Mouse (Mus musculus): ENCODE measurements at regions not wholly inside any gene's neighbourhood (a gene's known extent, or its start where the extent isn't known, plus 50 kb on each side); places are given as distances from the start of the nearest gene placed in this dataset.

- no peak overlapping the region for H3K4me2 ChIP-seq
- H3K27me3 ChIP-seq (replicated peaks; ENCODE audit: control insufficient read depth, insufficient read depth, low read length) = no peaks in the 10 kb centered on the region
- DNase-seq (ENCODE audit: low spot score) = no peak
- no peaks in the 10 kb centered on the region for H3K36me3 ChIP-seq (ENCODE audit: control insufficient read depth, insufficient read depth, low read length)
- no peaks in the 10 kb centered on the region for H3K4me1 ChIP-seq (replicated peaks; ENCODE audit: control insufficient read depth, insufficient read depth, low read length)
- ATAC-seq (replicated peaks; ENCODE audit: low FRiP score) = no peak
- H3K27ac ChIP-seq (ENCODE audit: low read depth, low read length) = no peak overlapping the region
- H3K9ac ChIP-seq (ENCODE audit: low read depth, low read length) = no peak overlapping the region
- 67% methylated on average over 9 of the region's 9 CpGs for WGBS
- H3K4me3 ChIP-seq (ENCODE audit: low read depth, low read length) = no peak overlapping the region
- H3K9me3 ChIP-seq (ENCODE audit: control insufficient read depth, low read length) = no peaks in the 10 kb centered on the region
Measured at GRCm38 (mm10) chr3:34231593-34232328, 150.6 kb upstream of the Dnajc19 start.

- Histone ChIP-seq H3K27ac (ENCODE audit: low read depth, low read length) (no peak overlapping the region), H3K36me3 (ENCODE audit: control insufficient read depth, insufficient read depth, low read length) (no peaks in the 10 kb centered on the region), H3K4me2 (no peak overlapping the region), H3K4me1 (replicated peaks; ENCODE audit: control insufficient read depth, insufficient read depth, low read length) (no peaks in the 10 kb centered on the region), H3K27me3 (replicated peaks; ENCODE audit: control insufficient read depth, insufficient read depth, low read length) (no peaks in the 10 kb centered on the region), H3K9me3 (ENCODE audit: control insufficient read depth, low read length) (no peaks in the 10 kb centered on the region), H3K9ac (ENCODE audit: low read depth, low read length) (no peak overlapping the region), H3K4me3 (ENCODE audit: low read depth, low read length) (no peak overlapping the region)
- DNase-seq (ENCODE audit: low spot score) = no peak
- ATAC-seq (replicated peaks; ENCODE audit: low FRiP score) = no peak
- WGBS = 86% methylated on average over 10 of the region's 10 CpGs
Measured at GRCm38 (mm10) chr3:34222291-34222690, 141.2 kb upstream of the Dnajc19 start.

GRCm38 (mm10) chr3:34219741-34220310 is 138.7 kb upstream of the Dnajc19 start:
- no peaks in the 10 kb centered on the region for H3K9me3 ChIP-seq (ENCODE audit: control insufficient read depth, low read length)
- H3K27ac ChIP-seq (ENCODE audit: low read depth, low read length) = no peak overlapping the region
- no peak overlapping the region for H3K4me2 ChIP-seq
- H3K36me3 ChIP-seq (ENCODE audit: control insufficient read depth, insufficient read depth, low read length) = no peaks in the 10 kb centered on the region
- no peaks in the 10 kb centered on the region for H3K27me3 ChIP-seq (replicated peaks; ENCODE audit: control insufficient read depth, insufficient read depth, low read length)
- no peak overlapping the region for H3K9ac ChIP-seq (ENCODE audit: low read depth, low read length)
- WGBS = 83% methylated on average over 10 of the region's 10 CpGs
- H3K4me3 ChIP-seq (ENCODE audit: low read depth, low read length) = no peak overlapping the region
- no peaks in the 10 kb centered on the region for H3K4me1 ChIP-seq (replicated peaks; ENCODE audit: control insufficient read depth, insufficient read depth, low read length)
- no peak for ATAC-seq (replicated peaks; ENCODE audit: low FRiP score)
- DNase-seq (ENCODE audit: low spot score) = no peak

GRCm38 (mm10) chr3:34219096-34219495 is 138.0 kb upstream of the Dnajc19 start:
- no peak for DNase-seq (ENCODE audit: low spot score)
- no peak overlapping the region for H3K9ac ChIP-seq (ENCODE audit: low read depth, low read length)
- H3K9me3 ChIP-seq (ENCODE audit: control insufficient read depth, low read length) = no peaks in the 10 kb centered on the region
- WGBS = 74% methylated on average over 2 of the region's 2 CpGs
- no peak for ATAC-seq (replicated peaks; ENCODE audit: low FRiP score)
- H3K4me1 ChIP-seq (replicated peaks; ENCODE audit: control insufficient read depth, insufficient read depth, low read length) = no peaks in the 10 kb centered on the region
- H3K27ac ChIP-seq (ENCODE audit: low read depth, low read length) = no peak overlapping the region
- no peak overlapping the region for H3K4me3 ChIP-seq (ENCODE audit: low read depth, low read length)
- no peaks in the 10 kb centered on the region for H3K27me3 ChIP-seq (replicated peaks; ENCODE audit: control insufficient read depth, insufficient read depth, low read length)
- no peak overlapping the region for H3K4me2 ChIP-seq
- no peaks in the 10 kb centered on the region for H3K36me3 ChIP-seq (ENCODE audit: control insufficient read depth, insufficient read depth, low read length)

GRCm38 (mm10) chr3:34217911-34218310 is 136.8 kb upstream of the Dnajc19 start:
- H3K36me3 ChIP-seq (ENCODE audit: control insufficient read depth, insufficient read depth, low read length) = no peaks in the 10 kb centered on the region
- no peak for ATAC-seq (replicated peaks; ENCODE audit: low FRiP score)
- no peak overlapping the region for H3K4me3 ChIP-seq (ENCODE audit: low read depth, low read length)
- H3K9me3 ChIP-seq (ENCODE audit: control insufficient read depth, low read length) = no peaks in the 10 kb centered on the region
- no peak for DNase-seq (ENCODE audit: low spot score)
- WGBS = 70% methylated on average over 4 of the region's 4 CpGs
- H3K27ac ChIP-seq (ENCODE audit: low read depth, low read length) = no peak overlapping the region
- no peak overlapping the region for H3K4me2 ChIP-seq
- H3K4me1 ChIP-seq (replicated peaks; ENCODE audit: control insufficient read depth, insufficient read depth, low read length) = no peaks in the 10 kb centered on the region
- H3K27me3 ChIP-seq (replicated peaks; ENCODE audit: control insufficient read depth, insufficient read depth, low read length) = no peaks in the 10 kb centered on the region
- H3K9ac ChIP-seq (ENCODE audit: low read depth, low read length) = no peak overlapping the region

GRCm38 (mm10) chr3:34214233-34214632 is 133.1 kb upstream of the Dnajc19 start:
- H3K27me3 ChIP-seq (replicated peaks; ENCODE audit: control insufficient read depth, insufficient read depth, low read length) = no peaks in the 10 kb centered on the region
- H3K4me3 ChIP-seq (ENCODE audit: low read depth, low read length) = no peak overlapping the region
- no peaks in the 10 kb centered on the region for H3K36me3 ChIP-seq (ENCODE audit: control insufficient read depth, insufficient read depth, low read length)
- DNase-seq (ENCODE audit: low spot score) (no peak), ATAC-seq (replicated peaks; ENCODE audit: low FRiP score) (no peak)
- no peaks in the 10 kb centered on the region for H3K9me3 ChIP-seq (ENCODE audit: control insufficient read depth, low read length)
- H3K27ac ChIP-seq (ENCODE audit: low read depth, low read length) = no peak overlapping the region
- no peak overlapping the region for H3K9ac ChIP-seq (ENCODE audit: low read depth, low read length)
- no peak overlapping the region for H3K4me2 ChIP-seq
- H3K4me1 ChIP-seq (replicated peaks; ENCODE audit: control insufficient read depth, insufficient read depth, low read length) = no peaks in the 10 kb centered on the region
- WGBS = 80% methylated on average over 6 of the region's 6 CpGs

- Histone ChIP-seq H3K9me3 (ENCODE audit: control insufficient read depth, low read length) (no peaks in the 10 kb centered on the region), H3K27me3 (replicated peaks; ENCODE audit: control insufficient read depth, insufficient read depth, low read length) (no peaks in the 10 kb centered on the region), H3K4me1 (replicated peaks; ENCODE audit: control insufficient read depth, insufficient read depth, low read length) (no peaks in the 10 kb centered on the region), H3K36me3 (ENCODE audit: control insufficient read depth, insufficient read depth, low read length) (no peaks in the 10 kb centered on the region), H3K4me3 (ENCODE audit: low read depth, low read length) (no peak overlapping the region), H3K4me2 (no peak overlapping the region), H3K9ac (ENCODE audit: low read depth, low read length) (no peak overlapping the region), H3K27ac (ENCODE audit: low read depth, low read length) (no peak overlapping the region)
- ATAC-seq (replicated peaks; ENCODE audit: low FRiP score) (no peak), DNase-seq (ENCODE audit: low spot score) (no peak)
- 82% methylated on average over 3 of the region's 3 CpGs for WGBS
Measured at GRCm38 (mm10) chr3:34206454-34206853, 125.3 kb upstream of the Dnajc19 start.

GRCm38 (mm10) chr3:34198228-34198627 is 117.1 kb upstream of the Dnajc19 start:
- H3K27ac ChIP-seq (ENCODE audit: low read depth, low read length) = no peak overlapping the region
- WGBS = 31% methylated on average over 8 of the region's 8 CpGs
- no peaks in the 10 kb centered on the region for H3K4me1 ChIP-seq (replicated peaks; ENCODE audit: control insufficient read depth, insufficient read depth, low read length)
- 0 out of 2 replicates have a peak, but pooled peaks cover 3% of the 10 kb centered on the region for H3K27me3 ChIP-seq (replicated peaks; ENCODE audit: control insufficient read depth, insufficient read depth, low read length)
- H3K9ac ChIP-seq (ENCODE audit: low read depth, low read length) = no peak overlapping the region
- no peak overlapping the region for H3K4me3 ChIP-seq (ENCODE audit: low read depth, low read length)
- H3K4me2 ChIP-seq = no peak overlapping the region
- H3K9me3 ChIP-seq (ENCODE audit: control insufficient read depth, low read length) = no peaks in the 10 kb centered on the region
- no peak for ATAC-seq (replicated peaks; ENCODE audit: low FRiP score)
- no peaks in the 10 kb centered on the region for H3K36me3 ChIP-seq (ENCODE audit: control insufficient read depth, insufficient read depth, low read length)
- no peak for DNase-seq (ENCODE audit: low spot score)

- Histone ChIP-seq H3K4me2 (no peak overlapping the region), H3K9me3 (ENCODE audit: control insufficient read depth, low read length) (no peaks in the 10 kb centered on the region), H3K27me3 (replicated peaks; ENCODE audit: control insufficient read depth, insufficient read depth, low read length) (0 out of 2 replicates have a peak, but pooled peaks cover 3% of the 10 kb centered on the region), H3K9ac (ENCODE audit: low read depth, low read length) (no peak overlapping the region), H3K27ac (ENCODE audit: low read depth, low read length) (no peak overlapping the region), H3K4me1 (replicated peaks; ENCODE audit: control insufficient read depth, insufficient read depth, low read length) (no peaks in the 10 kb centered on the region), H3K4me3 (ENCODE audit: low read depth, low read length) (no peak overlapping the region), H3K36me3 (ENCODE audit: control insufficient read depth, insufficient read depth, low read length) (no peaks in the 10 kb centered on the region)
- ATAC-seq (replicated peaks; ENCODE audit: low FRiP score) (no peak), DNase-seq (ENCODE audit: low spot score) (no peak)
- WGBS = 19% methylated on average over 10 of the region's 10 CpGs
Measured at GRCm38 (mm10) chr3:34197163-34197455, 116.0 kb upstream of the Dnajc19 start.
